Mouse (Mus musculus) lung, adult 2 months (tissue): ENCODE measurements around the gene Il4i1.

ENCODE experiments used
- CTCF ChIP-seq: fragments of 200-500 bp; IDR thresholded peaks from 2 replicates; pipeline ENCODE4 v1.5.1; 2011; ENCODE audit warnings: mild to moderate bottlenecking, low read length, control low read depth; ENCODE audit not compliant: insufficient read depth
- POLR2A ChIP-seq: fragments of 200-500 bp; IDR thresholded peaks from 2 replicates; pipeline ENCODE4 v1.6.1; 2011; ENCODE audit warnings: low read depth, mild to moderate bottlenecking, control low read depth, low read length, borderline replicate concordance; ENCODE audit errors: extremely low read depth

- TF ChIP-seq CTCF (no peak), POLR2A (no peak)
Observed at GRCm38 (mm10) chr7:44809466-44809865, 6.7 kb upstream of the Il4i1 start.
